Mouse (Mus musculus): Measurements from ENCODE around the gene Gna15. TPM values are rescaled to one million over a fixed set of nuclear protein-coding genes. Genes with fewer than 3 reads are reported as not detected.

Gene Gna15
- polyA plus RNA-seq, 1 experiment: 14.8 TPM

- Histone ChIP-seq H3K36me3 (ENCODE audit: control insufficient read depth, insufficient read depth, low read length) (no peaks in the 10 kb centered on the region), H3K4me1 (ENCODE audit: control insufficient read depth, insufficient read depth, insufficient read length) (peaks cover 15% of the 10 kb centered on the region; the same call in 1 of the 2 replicates), H3K27me3 (ENCODE audit: control insufficient read depth, insufficient read depth, low read length) (no peaks in the 10 kb centered on the region), H3K27ac (ENCODE audit: insufficient read depth, low read length) (no peak overlapping the region), H3K4me3 (ENCODE audit: extremely low read depth, insufficient read depth, insufficient read length) (no peak overlapping the region)
- 81% methylated on average over 5 of the region's 5 CpGs for whole genome bisulfite sequencing
- no peak for DNase-seq (ENCODE audit: low read depth in 1 of 2, low spot score in 2 of 2)
- no peak for TF ChIP-seq POLR2A (IDR thresholded peaks at IDR 0.05; ENCODE audit: low read depth, low read length)
- no peak for TF ChIP-seq CTCF (IDR thresholded peaks at IDR 0.05; ENCODE audit: extremely low read depth, insufficient read depth, insufficient read length, insufficient replicate concordance)
These were observed 22.3 kb upstream of the Gna15 start for GRCm38 (mm10) chr10:81546332-81546731.

DNA sequence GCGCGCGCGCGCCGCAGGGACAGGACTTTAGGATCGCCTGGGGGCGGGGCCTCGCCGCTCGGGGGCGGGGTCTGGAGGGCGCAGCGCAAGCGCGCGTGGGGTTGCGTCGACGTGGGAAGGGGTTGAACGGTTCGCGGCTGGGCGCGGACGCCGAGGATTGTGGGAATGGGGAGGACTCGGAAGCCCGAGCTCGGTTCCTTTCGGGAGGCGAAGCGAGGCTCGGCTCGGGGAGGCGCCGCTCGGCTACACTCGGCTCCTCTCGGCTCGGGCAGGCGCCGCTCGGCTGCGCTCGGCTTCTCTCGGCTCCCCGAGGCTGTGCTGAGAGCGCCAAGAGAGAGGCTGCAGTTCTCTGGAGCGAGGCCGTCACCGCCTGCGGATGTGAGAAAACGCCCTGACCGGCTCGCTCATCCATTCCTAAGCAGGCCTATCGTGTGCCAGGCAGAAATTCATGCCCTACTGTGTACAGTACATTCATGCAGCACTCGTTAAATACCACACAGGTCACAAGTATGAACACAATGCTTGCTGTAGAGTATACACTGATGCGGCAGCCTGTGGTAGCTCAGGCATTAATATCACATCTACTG is 21.2 kb upstream of the Gna15 start, which contains the start of gene Gna11:
Gene Gna11 (minus strand): TSS at position 30 of the 587 bp plus-strand sequence.
- H3K27me3 ChIP-seq (ENCODE audit: control insufficient read depth, insufficient read depth, low read length): no peaks in the 10 kb centered on the region
- peak; percentile 92 to 100 for DNase-seq (ENCODE audit: low read depth in 1 of 2, low spot score in 2 of 2)
- peak within 1 kb of the TSS; percentile 83 for H3K27ac ChIP-seq (ENCODE audit: insufficient read depth, low read length)
- TF ChIP-seq CTCF (IDR thresholded peaks at IDR 0.05; ENCODE audit: extremely low read depth, insufficient read depth, insufficient read length, insufficient replicate concordance): no peak
- no peak for TF ChIP-seq POLR2A (IDR thresholded peaks at IDR 0.05; ENCODE audit: low read depth, low read length)
- WGBS: 1% methylated on average over 58 of the region's 59 CpGs
- H3K4me3 ChIP-seq (ENCODE audit: extremely low read depth, insufficient read depth, insufficient read length): peak within 1 kb of the TSS; percentile 82
- H3K36me3 ChIP-seq (ENCODE audit: control insufficient read depth, insufficient read depth, low read length): no peaks in the 10 kb centered on the region
- peaks cover 14% of the 10 kb centered on the region; the same call in 1 of the 2 replicates for H3K4me1 ChIP-seq (ENCODE audit: control insufficient read depth, insufficient read depth, insufficient read length)

DNA sequence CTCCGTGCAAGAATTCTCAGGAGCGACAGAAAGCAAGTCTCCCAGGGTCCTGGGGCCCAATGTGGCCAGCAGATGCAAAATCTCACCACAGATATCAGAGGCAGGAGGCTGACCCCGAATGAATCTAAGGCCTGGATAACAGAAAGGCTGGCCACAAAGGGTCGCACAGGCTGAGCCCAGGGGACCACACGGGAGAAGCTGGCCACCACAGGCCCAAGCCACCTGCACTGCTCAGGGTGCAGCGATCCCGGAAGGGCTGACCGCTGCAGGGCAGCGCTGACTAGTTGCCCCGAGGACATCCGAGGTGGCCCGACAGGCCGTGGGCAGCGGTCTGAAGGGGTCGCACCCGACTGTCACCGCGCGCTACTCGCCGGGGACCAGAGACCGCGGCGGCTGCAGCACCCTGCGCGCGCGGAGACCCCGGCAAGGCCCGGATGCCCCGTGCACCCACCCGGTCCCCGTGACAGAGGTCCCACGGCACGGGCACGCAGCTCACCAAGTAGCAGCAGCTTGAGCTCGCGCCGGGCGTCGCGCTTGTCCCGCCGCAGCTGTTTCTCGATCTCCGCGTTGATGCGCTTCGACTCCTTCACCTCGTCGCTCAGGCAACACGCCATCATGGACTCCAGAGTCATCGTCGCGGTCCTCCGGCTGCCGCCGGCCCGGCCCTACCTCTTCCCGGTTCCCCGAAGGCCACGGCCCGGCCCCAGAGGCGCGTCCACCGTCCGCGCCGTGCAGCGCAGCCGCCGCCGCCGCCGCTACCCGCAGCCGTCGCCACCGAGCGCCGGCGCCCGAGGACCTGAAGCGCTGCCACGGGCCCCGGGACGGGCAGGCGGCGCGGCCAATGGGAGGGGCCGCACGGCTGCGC is 20.5 kb upstream of the Gna15 start:
- Histone ChIP-seq H3K27ac (ENCODE audit: insufficient read depth, low read length) (peak overlapping the region; percentile 70), H3K4me3 (ENCODE audit: extremely low read depth, insufficient read depth, insufficient read length) (peak overlapping the region; percentile 82), H3K27me3 (ENCODE audit: control insufficient read depth, insufficient read depth, low read length) (no peaks in the 10 kb centered on the region), H3K4me1 (ENCODE audit: control insufficient read depth, insufficient read depth, insufficient read length) (peaks cover 14% of the 10 kb centered on the region; the same call in 1 of the 2 replicates), H3K36me3 (ENCODE audit: control insufficient read depth, insufficient read depth, low read length) (no peaks in the 10 kb centered on the region)
- WGBS: under 1% methylated on average over 93 of the region's 93 CpGs
- DNase-seq (ENCODE audit: low read depth in 1 of 2, low spot score in 2 of 2): no peak
- TF ChIP-seq POLR2A (IDR thresholded peaks at IDR 0.05; ENCODE audit: low read depth, low read length) (no peak; the same call in 1 of the 2 replicates), CTCF (IDR thresholded peaks at IDR 0.05; ENCODE audit: extremely low read depth, insufficient read depth, insufficient read length, insufficient replicate concordance) (no peak)

- Histone ChIP-seq H3K4me1 (ENCODE audit: control insufficient read depth, insufficient read depth, insufficient read length) (peaks cover 21% of the 10 kb centered on the region; the same call in 1 of the 2 replicates), H3K4me3 (ENCODE audit: extremely low read depth, insufficient read depth, insufficient read length) (peak overlapping the region; percentile 82; the same call in 1 of the 2 replicates), H3K36me3 (ENCODE audit: control insufficient read depth, insufficient read depth, low read length) (no peaks in the 10 kb centered on the region), H3K27me3 (ENCODE audit: control insufficient read depth, insufficient read depth, low read length) (no peaks in the 10 kb centered on the region), H3K27ac (ENCODE audit: insufficient read depth, low read length) (no peak overlapping the region)
- no peak for TF ChIP-seq CTCF (IDR thresholded peaks at IDR 0.05; ENCODE audit: extremely low read depth, insufficient read depth, insufficient read length, insufficient replicate concordance)
- no peak for TF ChIP-seq POLR2A (IDR thresholded peaks at IDR 0.05; ENCODE audit: low read depth, low read length)
- DNase-seq (ENCODE audit: low read depth in 1 of 2, low spot score in 2 of 2): no peak
- WGBS: 90% methylated on average over 1 of the region's 1 CpGs
These were observed 19.6 kb upstream of the Gna15 start for GRCm38 (mm10) chr10:81543633-81544032.

- peaks cover 28% of the 10 kb centered on the region; the same call in 1 of the 2 replicates for H3K4me1 ChIP-seq (ENCODE audit: control insufficient read depth, insufficient read depth, insufficient read length)
- no peak for DNase-seq (ENCODE audit: low read depth in 1 of 2, low spot score in 2 of 2)
- 94% methylated on average over 7 of the region's 7 CpGs for whole genome bisulfite sequencing
- H3K27me3 ChIP-seq (ENCODE audit: control insufficient read depth, insufficient read depth, low read length): no peaks in the 10 kb centered on the region
- no peaks in the 10 kb centered on the region for H3K36me3 ChIP-seq (ENCODE audit: control insufficient read depth, insufficient read depth, low read length)
- H3K27ac ChIP-seq (ENCODE audit: insufficient read depth, low read length): no peak overlapping the region
- TF ChIP-seq CTCF (IDR thresholded peaks at IDR 0.05; ENCODE audit: extremely low read depth, insufficient read depth, insufficient read length, insufficient replicate concordance) (no peak), POLR2A (IDR thresholded peaks at IDR 0.05; ENCODE audit: low read depth, low read length) (no peak)
- no peak overlapping the region for H3K4me3 ChIP-seq (ENCODE audit: extremely low read depth, insufficient read depth, insufficient read length)
These were observed 18.9 kb upstream of the Gna15 start for GRCm38 (mm10) chr10:81542727-81543460.

DNA sequence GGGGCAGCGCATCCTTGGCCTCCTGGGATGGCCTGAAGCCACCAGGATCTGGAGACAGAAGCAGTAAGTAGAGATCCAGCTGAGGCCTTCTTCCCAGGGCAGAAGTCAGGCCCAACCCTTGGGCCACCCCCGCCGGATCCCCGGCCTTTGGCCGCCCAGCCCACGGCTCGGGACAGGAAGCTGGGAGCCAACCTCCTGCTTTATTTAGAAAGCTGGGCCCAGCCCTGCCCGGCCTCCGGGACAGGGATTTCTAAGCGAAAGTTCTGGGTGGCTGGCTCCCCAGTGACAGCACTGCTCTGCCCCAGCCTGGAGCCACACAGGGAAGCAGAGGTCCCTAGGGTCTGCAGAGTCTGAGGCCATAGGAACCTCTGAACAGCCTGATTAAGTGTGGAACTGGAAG is 17.8 kb upstream of the Gna15 start:
- TF ChIP-seq POLR2A (IDR thresholded peaks at IDR 0.05; ENCODE audit: low read depth, low read length) (no peak), CTCF (IDR thresholded peaks at IDR 0.05; ENCODE audit: extremely low read depth, insufficient read depth, insufficient read length, insufficient replicate concordance) (no peak)
- Histone ChIP-seq H3K4me3 (ENCODE audit: extremely low read depth, insufficient read depth, insufficient read length) (no peak overlapping the region), H3K4me1 (ENCODE audit: control insufficient read depth, insufficient read depth, insufficient read length) (peaks cover 35% of the 10 kb centered on the region; the same call in 1 of the 2 replicates), H3K27me3 (ENCODE audit: control insufficient read depth, insufficient read depth, low read length) (no peaks in the 10 kb centered on the region), H3K27ac (ENCODE audit: insufficient read depth, low read length) (0 out of 2 replicates have a peak overlapping the region, but pooled peaks have one; percentile 22), H3K36me3 (ENCODE audit: control insufficient read depth, insufficient read depth, low read length) (no peaks in the 10 kb centered on the region)
- WGBS: 80% methylated on average over 10 of the region's 10 CpGs
- no peak for DNase-seq (ENCODE audit: low read depth in 1 of 2, low spot score in 2 of 2)

Measured in spleen, adult 2 months (tissue).